Mouse (Mus musculus) thymus, adult 2 months (tissue): ENCODE results near the gene Garem2.

Experiments used
- CTCF ChIP-seq: fragments of 200-500 bp; IDR thresholded peaks from 2 replicates; pipeline ENCODE4 v1.5.1; 2012; ENCODE audit warnings: mild to moderate bottlenecking, control low read depth, low read length, moderate library complexity, borderline replicate concordance; ENCODE audit not compliant: control insufficient read depth, poor library complexity, insufficient read depth; ENCODE audit errors: extremely low read depth
- POLR2A ChIP-seq: fragments of 200-500 bp; IDR thresholded peaks from 2 replicates; pipeline ENCODE4 v1.6.1; 2012; ENCODE audit warnings: mild to moderate bottlenecking, low read length, control low read depth, moderate library complexity; ENCODE audit not compliant: control insufficient read depth, poor library complexity, insufficient read depth; ENCODE audit errors: extremely low read depth

DNA sequence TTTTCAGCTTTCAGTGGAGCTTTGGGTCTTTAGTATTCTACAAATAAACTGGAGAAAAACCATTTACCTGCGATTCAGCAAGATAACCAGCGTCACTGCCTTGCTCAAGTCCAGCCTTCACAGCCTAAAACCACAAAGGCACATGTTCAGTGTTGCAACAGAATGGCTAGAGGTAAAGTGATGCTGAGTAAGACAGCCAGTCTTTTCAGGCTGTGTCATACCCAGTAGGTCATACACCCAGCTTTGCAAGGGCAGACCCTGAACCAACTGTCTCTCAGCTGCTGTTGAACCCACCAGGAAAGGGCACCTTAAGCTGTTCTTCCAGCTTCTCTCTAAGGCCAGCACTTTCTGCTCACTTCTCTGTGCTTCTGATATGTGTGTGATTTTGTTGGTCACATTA lies 27.2 kb downstream of the Garem2 start:
- no peak for TF ChIP-seq CTCF
- TF ChIP-seq POLR2A: no peak
